Mouse (Mus musculus) stomach, postnatal 0 days (tissue): ENCODE measurements around the gene 2310022A10Rik.

Experiments
- CTCF ChIP-seq: IDR thresholded peaks from 2 replicates; pipeline ENCODE4 v1.5.1; 2016; ENCODE audit warnings: antibody characterized with exemption, low read depth, mild to moderate bottlenecking, moderate library complexity
- EP300 ChIP-seq: optimal IDR thresholded peaks from 2 replicates; pipeline ENCODE3; 2016; ENCODE audit warnings: antibody characterized with exemption

DNA sequence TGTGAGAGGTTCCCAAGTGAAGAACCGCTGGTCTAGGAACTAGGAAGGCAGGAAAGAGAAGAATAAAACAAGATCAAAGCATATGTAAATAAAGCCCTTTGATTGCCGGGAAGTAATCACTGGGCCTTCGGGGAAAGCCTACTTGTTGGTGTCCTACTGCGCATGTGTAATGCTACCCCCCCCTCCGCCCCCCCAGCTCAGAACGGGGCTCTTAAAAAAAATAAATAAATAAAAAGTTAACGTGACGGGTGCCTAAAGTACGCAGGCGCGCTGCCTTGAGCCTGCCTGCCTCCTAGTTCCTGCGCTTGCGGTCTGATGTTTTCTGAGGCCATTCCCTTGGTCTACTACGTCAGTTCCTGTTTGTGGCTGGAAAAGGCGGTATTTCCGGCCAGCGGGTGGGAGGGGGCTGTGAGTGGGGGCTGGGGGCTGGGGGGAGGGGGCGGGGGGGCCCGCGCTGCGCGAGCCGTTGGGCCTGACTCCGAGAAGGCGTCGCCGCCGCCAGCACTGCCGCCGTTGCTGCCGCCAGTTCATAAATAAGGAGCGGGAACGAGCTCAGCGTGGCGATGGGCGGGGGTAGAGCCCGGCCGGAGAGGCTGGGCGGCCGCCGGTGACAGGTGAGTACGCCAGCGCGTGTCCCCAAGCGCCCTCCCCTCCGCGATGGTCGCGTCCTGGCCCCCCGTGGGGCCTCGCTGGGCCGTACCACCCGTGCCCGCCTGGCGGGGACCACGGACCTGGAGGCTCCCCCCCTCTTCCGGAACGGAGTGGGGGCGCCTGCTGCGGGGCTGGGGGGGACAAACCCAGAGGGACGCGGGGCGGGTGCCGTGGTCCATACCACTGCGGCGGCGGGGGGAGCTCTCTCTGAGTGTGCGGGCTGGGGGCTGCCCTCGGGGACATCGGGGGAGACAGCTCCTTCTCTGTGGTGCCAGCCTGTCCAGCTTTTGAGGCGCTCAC lies 38.5 kb downstream of the 2310022A10Rik start, which contains the start of gene Akt2:
- TF ChIP-seq CTCF (peak; percentile 32; the same call in 1 of the 2 replicates), EP300 (no peak)
